Mouse (Mus musculus): Measurements from ENCODE around the gene Lrrc4c. TPM values are rescaled to one million over a fixed set of nuclear protein-coding genes. Genes with fewer than 3 reads are reported as not detected.

Gene Lrrc4c
- polyA plus RNA-seq, 1 experiment from 2014 or later = 0.43 TPM

- H3K27me3 ChIP-seq (ENCODE audit: low read depth, poor library complexity, severe bottlenecking) = no peaks in the 10 kb centered on the region
- no peaks in the 10 kb centered on the region for H3K9me3 ChIP-seq (replicated peaks)
- no peak overlapping the region for H3K4me3 ChIP-seq
- WGBS = 92% methylated on average over 1 of the region's 1 CpGs
- no peak for DNase-seq (ENCODE audit: low spot score)
- H3K4me1 ChIP-seq = no peaks in the 10 kb centered on the region
- no peaks in the 10 kb centered on the region for H3K36me3 ChIP-seq
- H3K27ac ChIP-seq = no peak overlapping the region
Measured at GRCm38 (mm10) chr2:97234074-97234473, 916.1 kb downstream of the Lrrc4c start.

- Histone ChIP-seq H3K27ac (no peak overlapping the region), H3K27me3 (ENCODE audit: low read depth, poor library complexity, severe bottlenecking) (no peaks in the 10 kb centered on the region), H3K4me3 (no peak overlapping the region), H3K36me3 (no peaks in the 10 kb centered on the region), H3K4me1 (no peaks in the 10 kb centered on the region), H3K9me3 (replicated peaks) (no peaks in the 10 kb centered on the region)
- no peak for DNase-seq (ENCODE audit: low spot score)
- WGBS = 83% methylated on average over 2 of the region's 2 CpGs
Measured at GRCm38 (mm10) chr2:97274651-97275050, 956.7 kb downstream of the Lrrc4c start.

GRCm38 (mm10) chr2:97284986-97285385, 967.0 kb downstream of the Lrrc4c start:
- Histone ChIP-seq H3K36me3 (no peaks in the 10 kb centered on the region), H3K9me3 (replicated peaks) (no peaks in the 10 kb centered on the region), H3K27ac (no peak overlapping the region), H3K27me3 (ENCODE audit: low read depth, poor library complexity, severe bottlenecking) (no peaks in the 10 kb centered on the region), H3K4me1 (no peaks in the 10 kb centered on the region), H3K4me3 (no peak overlapping the region)
- DNase-seq (ENCODE audit: low spot score) = no peak

GRCm38 (mm10) chr2:97294216-97294615, 976.2 kb downstream of the Lrrc4c start:
- no peaks in the 10 kb centered on the region for H3K9me3 ChIP-seq (replicated peaks)
- no peak overlapping the region for H3K4me3 ChIP-seq
- no peaks in the 10 kb centered on the region for H3K27me3 ChIP-seq (ENCODE audit: low read depth, poor library complexity, severe bottlenecking)
- WGBS = 85% methylated on average over 3 of the region's 3 CpGs
- no peak overlapping the region for H3K27ac ChIP-seq
- no peak for DNase-seq (ENCODE audit: low spot score)
- no peaks in the 10 kb centered on the region for H3K36me3 ChIP-seq
- no peaks in the 10 kb centered on the region for H3K4me1 ChIP-seq

GRCm38 (mm10) chr2:97299704-97300103, 981.7 kb downstream of the Lrrc4c start:
- no peak for DNase-seq (ENCODE audit: low spot score)
- Histone ChIP-seq H3K27ac (no peak overlapping the region), H3K4me1 (no peaks in the 10 kb centered on the region), H3K9me3 (replicated peaks) (no peaks in the 10 kb centered on the region), H3K36me3 (no peaks in the 10 kb centered on the region), H3K27me3 (ENCODE audit: low read depth, poor library complexity, severe bottlenecking) (no peaks in the 10 kb centered on the region), H3K4me3 (no peak overlapping the region)
- WGBS = 88% methylated on average over 2 of the region's 2 CpGs

GRCm38 (mm10) chr2:97318008-97318407, 1000.0 kb downstream of the Lrrc4c start:
- H3K27ac ChIP-seq = no peak overlapping the region
- 82% methylated on average over 1 of the region's 1 CpGs for WGBS
- no peaks in the 10 kb centered on the region for H3K36me3 ChIP-seq
- H3K4me3 ChIP-seq = no peak overlapping the region
- no peak for DNase-seq (ENCODE audit: low spot score)
- no peaks in the 10 kb centered on the region for H3K9me3 ChIP-seq (replicated peaks)
- H3K27me3 ChIP-seq (ENCODE audit: low read depth, poor library complexity, severe bottlenecking) = no peaks in the 10 kb centered on the region
- no peaks in the 10 kb centered on the region for H3K4me1 ChIP-seq

- DNase-seq (ENCODE audit: low spot score) = no peak
Measured at GRCm38 (mm10) chr2:97318536-97318935, 1000.6 kb downstream of the Lrrc4c start.

GRCm38 (mm10) chr2:97332084-97332682, 1014.2 kb downstream of the Lrrc4c start:
- H3K9me3 ChIP-seq (replicated peaks) = no peaks in the 10 kb centered on the region
- H3K36me3 ChIP-seq = no peaks in the 10 kb centered on the region
- H3K4me1 ChIP-seq = no peaks in the 10 kb centered on the region

More at GRCm38 (mm10) chr2:97318536-97318935, 1000.6 kb downstream of the Lrrc4c start:
- no peak overlapping the region for H3K4me3 ChIP-seq
- H3K27me3 ChIP-seq (ENCODE audit: low read depth, poor library complexity, severe bottlenecking) = no peaks in the 10 kb centered on the region
- H3K9me3 ChIP-seq (replicated peaks) = no peaks in the 10 kb centered on the region
- WGBS = 83% methylated on average over 1 of the region's 1 CpGs
- H3K4me1 ChIP-seq = no peaks in the 10 kb centered on the region
- no peaks in the 10 kb centered on the region for H3K36me3 ChIP-seq
- no peak overlapping the region for H3K27ac ChIP-seq

GRCm38 (mm10) chr2:97339627-97340026, 1021.7 kb downstream of the Lrrc4c start:
- Histone ChIP-seq H3K4me1 (no peaks in the 10 kb centered on the region), H3K36me3 (no peaks in the 10 kb centered on the region), H3K27me3 (ENCODE audit: low read depth, poor library complexity, severe bottlenecking) (no peaks in the 10 kb centered on the region), H3K27ac (no peak overlapping the region), H3K4me3 (no peak overlapping the region), H3K9me3 (replicated peaks) (no peaks in the 10 kb centered on the region)
- no peak for DNase-seq (ENCODE audit: low spot score)
- WGBS = 86% methylated on average over 4 of the region's 4 CpGs

More at GRCm38 (mm10) chr2:97332084-97332682, 1014.2 kb downstream of the Lrrc4c start:
- DNase-seq (ENCODE audit: low spot score) = no peak
- WGBS = 50% methylated on average over 1 of the region's 1 CpGs
- Histone ChIP-seq H3K27ac (no peak overlapping the region), H3K27me3 (ENCODE audit: low read depth, poor library complexity, severe bottlenecking) (no peaks in the 10 kb centered on the region), H3K4me3 (no peak overlapping the region)

GRCm38 (mm10) chr2:97361235-97361634, 1043.3 kb downstream of the Lrrc4c start:
- H3K4me1 ChIP-seq = no peaks in the 10 kb centered on the region
- H3K27ac ChIP-seq = no peak overlapping the region
- no peak for DNase-seq (ENCODE audit: low spot score)
- H3K4me3 ChIP-seq = no peak overlapping the region
- no peaks in the 10 kb centered on the region for H3K36me3 ChIP-seq
- H3K27me3 ChIP-seq (ENCODE audit: low read depth, poor library complexity, severe bottlenecking) = no peaks in the 10 kb centered on the region
- whole genome bisulfite sequencing = 94% methylated on average over 2 of the region's 2 CpGs
- H3K9me3 ChIP-seq (replicated peaks) = no peaks in the 10 kb centered on the region

- no peaks in the 10 kb centered on the region for H3K4me1 ChIP-seq
- no peak overlapping the region for H3K4me3 ChIP-seq
- DNase-seq (ENCODE audit: low spot score) = no peak
- WGBS = 87% methylated on average over 3 of the region's 3 CpGs
- no peaks in the 10 kb centered on the region for H3K27me3 ChIP-seq (ENCODE audit: low read depth, poor library complexity, severe bottlenecking)
- H3K9me3 ChIP-seq (replicated peaks) = no peaks in the 10 kb centered on the region
- no peak overlapping the region for H3K27ac ChIP-seq
- H3K36me3 ChIP-seq = no peaks in the 10 kb centered on the region
Measured at GRCm38 (mm10) chr2:97369978-97370377, 1052.0 kb downstream of the Lrrc4c start.

GRCm38 (mm10) chr2:97391437-97391836, 1073.5 kb downstream of the Lrrc4c start:
- Histone ChIP-seq H3K9me3 (replicated peaks) (no peaks in the 10 kb centered on the region), H3K4me1 (no peaks in the 10 kb centered on the region), H3K27me3 (ENCODE audit: low read depth, poor library complexity, severe bottlenecking) (no peaks in the 10 kb centered on the region), H3K4me3 (no peak overlapping the region), H3K27ac (no peak overlapping the region), H3K36me3 (no peaks in the 10 kb centered on the region)
- 89% methylated on average over 3 of the region's 3 CpGs for WGBS
- no peak for DNase-seq (ENCODE audit: low spot score)

GRCm38 (mm10) chr2:97391876-97392275, 1073.9 kb downstream of the Lrrc4c start:
- Histone ChIP-seq H3K4me1 (no peaks in the 10 kb centered on the region), H3K27ac (no peak overlapping the region), H3K27me3 (ENCODE audit: low read depth, poor library complexity, severe bottlenecking) (no peaks in the 10 kb centered on the region), H3K36me3 (no peaks in the 10 kb centered on the region), H3K4me3 (no peak overlapping the region), H3K9me3 (replicated peaks) (no peaks in the 10 kb centered on the region)
- DNase-seq (ENCODE audit: low spot score) = no peak
- 89% methylated on average over 2 of the region's 2 CpGs for WGBS

GRCm38 (mm10) chr2:97413066-97413465, 1095.1 kb downstream of the Lrrc4c start:
- Histone ChIP-seq H3K4me1 (no peaks in the 10 kb centered on the region), H3K27me3 (ENCODE audit: low read depth, poor library complexity, severe bottlenecking) (no peaks in the 10 kb centered on the region), H3K27ac (no peak overlapping the region), H3K36me3 (no peaks in the 10 kb centered on the region), H3K9me3 (replicated peaks) (no peaks in the 10 kb centered on the region), H3K4me3 (no peak overlapping the region)
- WGBS = 88% methylated on average over 1 of the region's 1 CpGs
- DNase-seq (ENCODE audit: low spot score) = no peak
